Mouse (Mus musculus) intestine, postnatal 0 days (tissue): ENCODE measurements at regions not wholly inside any gene's neighbourhood (a gene's known extent, or its start where the extent isn't known, plus 50 kb on each side); places are given as distances from the start of the nearest gene placed in this dataset.

Experiments
- ATAC-seq: fragments of 200-750 bp; cut with Nextera tagmentation; 2 replicates; pipeline ENCODE4 v1.8.0; 2017; ENCODE audit warnings: mild to moderate bottlenecking, moderate TSS enrichment, moderate library complexity
- H3K27ac ChIP-seq: fragments of 300-500 bp; sonication (generic); 2 replicates; pipeline ENCODE4 v1.5.1; 2014; ENCODE audit warnings: mild to moderate bottlenecking, low read depth, low read length, moderate library complexity
- H3K27me3 ChIP-seq: fragments of 300-500 bp; sonication (generic); replicated peaks from 2 replicates; pipeline ENCODE4 v1.6.1; 2014; ENCODE audit warnings: low read length, mixed read lengths; ENCODE audit not compliant: control insufficient read depth, insufficient read depth
- H3K36me3 ChIP-seq: fragments of 300-500 bp; sonication (generic); 2 replicates; pipeline ENCODE4 v1.6.1; 2014; ENCODE audit warnings: mild to moderate bottlenecking, moderate library complexity; ENCODE audit not compliant: control insufficient read depth, insufficient read depth
- H3K4me1 ChIP-seq: fragments of 300-500 bp; sonication (generic); replicated peaks from 2 replicates; pipeline ENCODE4 v1.6.1; 2014; ENCODE audit warnings: antibody characterized with exemption, low read length, mixed read lengths; ENCODE audit not compliant: control insufficient read depth, insufficient read depth
- H3K4me2 ChIP-seq: fragments of 300-500 bp; sonication (generic); replicated peaks from 2 replicates; pipeline ENCODE4 v1.6.1; 2014; ENCODE audit warnings: low read depth, mild to moderate bottlenecking, moderate library complexity
- H3K4me3 ChIP-seq: fragments of 300-500 bp; sonication (generic); 2 replicates; pipeline ENCODE4 v1.5.1; 2014; ENCODE audit warnings: low read depth, low read length
- H3K9ac ChIP-seq: fragments of 300-500 bp; sonication (generic); 2 replicates; pipeline ENCODE4 v1.6.1; 2014; ENCODE audit warnings: mild to moderate bottlenecking, low read depth, low read length
- H3K9me3 ChIP-seq: fragments of 300-500 bp; sonication (generic); 2 replicates; pipeline ENCODE4 v1.6.1; 2016; ENCODE audit warnings: mixed run types; ENCODE audit not compliant: control insufficient read depth
- CTCF ChIP-seq: sonication (generic); IDR thresholded peaks from 2 replicates; pipeline ENCODE4 v1.5.1; 2016; ENCODE audit warnings: low read depth, mild to moderate bottlenecking, control low read depth, antibody characterized with exemption, moderate library complexity
- WGBS: fragments of 180-500 bp; shearing (Covaris S2); extraction: QIAGEN DNeasy Blood & Tissue Kit; methylation state at CpG from one replicate; pipeline ENCODE4 v1.1.7; 2014; 5-methylcytosine and 5-hydroxymethylcytosine counted together

DNA sequence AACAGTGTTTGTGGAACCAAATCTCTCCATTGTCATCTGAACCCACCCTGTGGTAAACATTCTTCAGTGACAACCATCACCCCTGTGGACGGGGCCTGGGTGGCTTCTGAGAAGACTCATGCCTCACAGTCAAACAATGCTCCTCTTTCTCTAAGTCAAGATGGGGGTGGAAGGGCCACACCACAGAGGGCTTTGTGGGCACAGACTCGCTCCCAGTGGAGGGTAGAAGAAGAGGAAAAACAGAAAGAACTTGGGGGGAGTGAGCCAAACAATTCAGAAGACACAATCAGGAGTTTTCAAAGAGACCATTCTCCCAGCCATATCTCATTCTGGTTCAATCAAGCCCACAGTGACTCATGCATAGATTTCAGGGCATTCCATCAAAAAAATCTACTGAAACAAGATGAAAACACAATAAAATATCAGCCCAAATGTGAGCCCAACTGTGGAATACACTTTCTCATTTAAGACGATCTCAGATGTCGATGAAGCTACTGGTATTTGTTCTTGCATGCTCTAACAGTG is 339.7 kb downstream of the Setd4 start:
- Histone ChIP-seq H3K4me2 (no peak overlapping the region), H3K27me3 (no peaks in the 10 kb centered on the region), H3K4me3 (no peak overlapping the region), H3K36me3 (no peaks in the 10 kb centered on the region), H3K27ac (no peak overlapping the region), H3K4me1 (no peaks in the 10 kb centered on the region), H3K9me3 (no peaks in the 10 kb centered on the region), H3K9ac (no peak overlapping the region)
- TF ChIP-seq CTCF = no peak
- no peak for ATAC-seq
- 76% methylated on average over 4 of the region's 4 CpGs for WGBS

DNA sequence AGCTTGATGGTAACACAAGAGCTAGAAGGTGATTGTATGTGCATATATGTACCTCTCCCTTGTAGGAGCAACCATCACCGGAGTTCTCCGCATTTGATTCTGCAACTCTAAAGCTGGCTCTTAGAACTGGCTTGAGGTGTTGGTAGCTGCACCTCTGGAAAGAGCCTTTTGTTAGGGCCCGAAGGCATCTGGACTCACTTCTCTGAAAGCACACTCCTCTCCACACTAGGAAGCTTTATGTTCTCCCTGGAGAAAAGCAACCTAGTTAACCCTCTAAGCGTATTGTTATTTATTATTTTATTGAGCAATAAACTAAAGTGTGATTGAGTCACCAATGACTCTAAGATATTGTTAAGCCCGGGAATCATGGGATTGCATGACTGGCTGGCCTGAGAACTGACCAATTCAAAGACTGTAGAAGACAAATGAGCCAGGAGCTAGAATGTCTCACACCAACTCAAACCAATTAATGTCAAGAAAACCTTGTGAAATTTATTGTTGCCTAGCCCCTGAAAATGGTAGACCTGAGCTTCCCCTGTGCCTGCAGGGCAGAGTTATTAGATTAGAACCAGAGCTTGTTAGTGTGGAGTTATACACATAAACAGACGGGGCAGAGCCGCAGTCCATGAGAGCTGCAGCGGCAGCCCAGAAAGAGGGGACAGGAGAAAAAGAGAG is 340.6 kb downstream of the Setd4 start:
- Histone ChIP-seq H3K9ac (no peak overlapping the region), H3K4me3 (no peak overlapping the region), H3K4me2 (no peak overlapping the region), H3K27ac (no peak overlapping the region), H3K4me1 (no peaks in the 10 kb centered on the region), H3K27me3 (no peaks in the 10 kb centered on the region), H3K9me3 (no peaks in the 10 kb centered on the region), H3K36me3 (no peaks in the 10 kb centered on the region)
- no peak for TF ChIP-seq CTCF
- ATAC-seq = no peak
- WGBS = 66% methylated on average over 8 of the region's 8 CpGs

DNA sequence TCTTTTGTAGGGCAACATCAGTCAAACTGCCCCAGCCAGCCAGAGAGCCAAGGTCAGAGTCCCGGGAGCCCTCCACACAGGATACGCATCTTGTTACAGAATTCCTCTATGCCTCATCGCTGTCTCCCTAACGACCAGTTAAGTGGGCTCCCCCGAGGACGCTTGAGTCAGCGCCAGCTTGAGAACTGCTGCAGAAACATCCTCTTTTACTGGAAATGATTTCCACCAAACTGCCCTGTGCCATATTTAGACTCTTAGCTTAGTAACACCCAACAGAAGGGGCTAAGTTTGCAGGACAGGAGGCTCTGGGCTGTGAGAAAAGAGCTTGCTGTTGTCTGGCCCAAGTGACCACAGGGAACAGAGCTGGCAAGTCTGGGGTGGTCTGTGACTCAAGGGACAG is 357.0 kb downstream of the Setd4 start:
- no peaks in the 10 kb centered on the region for H3K4me1 ChIP-seq
- H3K36me3 ChIP-seq = no peaks in the 10 kb centered on the region
- no peak overlapping the region for H3K4me3 ChIP-seq
- H3K9ac ChIP-seq = no peak overlapping the region
- H3K9me3 ChIP-seq = no peaks in the 10 kb centered on the region
- no peak for TF ChIP-seq CTCF
- no peak overlapping the region for H3K27ac ChIP-seq
- no peaks in the 10 kb centered on the region for H3K27me3 ChIP-seq
- no peak overlapping the region for H3K4me2 ChIP-seq
- 49% methylated on average over 7 of the region's 7 CpGs for WGBS
- no peak for ATAC-seq

DNA sequence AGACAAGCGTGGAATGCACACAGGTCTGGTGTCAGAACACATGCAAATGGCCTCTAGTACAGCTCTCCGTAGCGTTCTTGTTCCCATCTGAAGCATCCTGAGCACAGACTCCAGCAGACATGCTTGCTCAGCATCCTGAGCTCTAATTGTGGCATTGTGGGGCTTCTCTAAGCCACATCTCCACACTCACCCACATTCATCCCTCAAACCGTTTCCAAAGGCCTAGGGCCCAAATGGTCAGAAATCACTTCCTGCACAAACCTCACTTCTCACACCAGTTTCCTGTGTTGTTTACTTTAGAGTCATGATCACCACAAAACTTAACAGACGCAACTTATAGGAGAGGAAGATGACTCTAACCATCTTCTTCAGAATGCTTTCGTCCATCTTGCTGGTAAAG is 358.1 kb downstream of the Setd4 start:
- Histone ChIP-seq H3K27ac (no peak overlapping the region), H3K4me3 (no peak overlapping the region), H3K9ac (no peak overlapping the region), H3K4me2 (no peak overlapping the region), H3K36me3 (no peaks in the 10 kb centered on the region), H3K27me3 (no peaks in the 10 kb centered on the region), H3K4me1 (no peaks in the 10 kb centered on the region), H3K9me3 (no peaks in the 10 kb centered on the region)
- 71% methylated on average over 6 of the region's 6 CpGs for WGBS
- no peak for ATAC-seq
- TF ChIP-seq CTCF = no peak

DNA sequence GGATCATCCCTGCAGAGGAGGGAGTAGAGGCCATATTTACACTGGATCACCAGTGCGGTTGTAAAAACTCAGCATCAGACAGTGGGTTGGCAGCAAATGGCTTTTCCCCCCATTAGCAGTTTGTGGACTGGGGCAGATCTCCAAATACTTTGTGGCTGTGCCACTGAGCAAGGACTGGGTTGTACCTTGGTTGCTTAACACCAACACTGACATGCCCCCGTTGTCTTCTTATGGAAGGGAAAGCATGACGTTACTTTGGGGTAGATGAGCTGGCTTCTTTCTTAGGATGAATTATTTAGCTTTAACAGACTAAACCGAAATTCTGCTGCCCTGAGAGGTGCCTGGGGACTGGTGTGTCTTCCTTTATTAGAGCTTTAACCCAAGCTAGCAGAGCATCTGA is 365.0 kb downstream of the Setd4 start:
- Histone ChIP-seq H3K27me3 (no peaks in the 10 kb centered on the region), H3K4me3 (no peak overlapping the region), H3K4me1 (no peaks in the 10 kb centered on the region), H3K9me3 (no peaks in the 10 kb centered on the region), H3K9ac (no peak overlapping the region), H3K36me3 (no peaks in the 10 kb centered on the region), H3K27ac (no peak overlapping the region), H3K4me2 (no peak overlapping the region)
- TF ChIP-seq CTCF = no peak
- ATAC-seq = no peak
- WGBS = 79% methylated on average over 4 of the region's 4 CpGs

DNA sequence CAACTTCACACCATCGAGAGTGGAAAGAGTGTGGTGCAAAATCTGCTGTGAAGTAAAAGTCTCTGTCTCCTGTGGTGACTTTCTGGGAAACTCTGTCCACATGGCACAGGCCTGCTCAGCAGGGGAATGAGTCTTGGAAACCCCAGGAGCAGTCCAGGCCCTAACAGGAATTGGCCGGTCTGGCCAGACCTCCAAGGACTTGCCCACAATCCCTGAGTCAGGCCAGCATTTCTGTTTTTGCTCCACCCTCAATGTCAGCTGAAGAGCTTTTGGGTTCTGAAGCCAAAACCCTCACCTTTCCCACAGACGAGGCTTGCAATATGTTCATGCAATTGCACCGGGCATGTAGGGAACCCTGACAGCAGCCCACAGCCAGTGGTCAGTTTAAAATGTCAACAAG is 365.5 kb downstream of the Setd4 start:
- WGBS = 87% methylated on average over 4 of the region's 4 CpGs
- Histone ChIP-seq H3K4me1 (no peaks in the 10 kb centered on the region), H3K9me3 (no peaks in the 10 kb centered on the region), H3K4me3 (no peak overlapping the region), H3K27me3 (no peaks in the 10 kb centered on the region), H3K9ac (no peak overlapping the region), H3K27ac (no peak overlapping the region), H3K36me3 (no peaks in the 10 kb centered on the region), H3K4me2 (no peak overlapping the region)
- ATAC-seq = no peak
- no peak for TF ChIP-seq CTCF
